Mouse (Mus musculus) CD4-positive helper T cell, adult 2 months (primary cell): ENCODE data around the gene Tmem256.

Experiments
- DNase-seq: peaks from one replicate; pipeline ENCODE4 v3.0.0-alpha.2; 2012; ENCODE audit warnings: low read depth, missing footprints, low spot score

Tmem256 gene

DNA sequence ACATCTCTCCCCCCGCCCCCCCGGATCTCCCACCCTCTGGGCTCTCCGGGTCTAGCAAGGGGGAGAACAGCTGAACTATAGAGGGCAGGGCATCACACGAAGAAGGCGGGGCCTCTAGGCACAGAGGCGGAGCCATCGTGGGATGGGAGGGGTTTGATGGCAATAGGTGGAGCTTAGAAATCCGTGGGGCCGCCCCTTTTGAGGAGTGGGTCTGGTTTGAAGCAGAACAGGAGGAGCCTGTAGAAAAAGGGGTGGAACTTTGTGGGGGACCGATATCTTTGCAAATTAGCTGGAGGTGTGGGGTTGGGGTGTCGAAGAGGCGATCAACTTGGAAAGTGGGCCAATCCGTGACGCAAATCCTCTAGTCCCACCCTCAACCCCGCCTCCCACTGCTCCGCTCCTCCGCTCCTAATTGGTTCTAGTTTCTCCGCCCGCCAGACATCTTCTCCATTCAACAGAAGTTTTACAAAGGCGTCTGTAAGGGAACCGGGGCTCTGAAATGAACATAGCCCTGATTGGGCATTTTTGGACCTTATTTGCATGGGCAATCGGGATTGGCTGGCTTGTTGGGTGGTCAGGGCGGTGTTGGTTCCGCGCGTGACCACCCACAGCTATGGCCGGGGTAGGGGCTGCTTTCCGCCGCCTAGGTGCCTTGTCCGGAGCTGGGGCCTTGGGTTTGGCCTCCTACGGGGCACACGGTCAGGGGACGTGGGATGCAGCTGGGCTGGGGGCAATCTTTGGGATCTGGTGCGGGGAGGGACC is at the start of gene Tmem256:
Gene Tmem256 (plus strand): TSS at position 563 of the 762 bp plus-strand sequence.
- DNase-seq = peak; percentile 96

DNA sequence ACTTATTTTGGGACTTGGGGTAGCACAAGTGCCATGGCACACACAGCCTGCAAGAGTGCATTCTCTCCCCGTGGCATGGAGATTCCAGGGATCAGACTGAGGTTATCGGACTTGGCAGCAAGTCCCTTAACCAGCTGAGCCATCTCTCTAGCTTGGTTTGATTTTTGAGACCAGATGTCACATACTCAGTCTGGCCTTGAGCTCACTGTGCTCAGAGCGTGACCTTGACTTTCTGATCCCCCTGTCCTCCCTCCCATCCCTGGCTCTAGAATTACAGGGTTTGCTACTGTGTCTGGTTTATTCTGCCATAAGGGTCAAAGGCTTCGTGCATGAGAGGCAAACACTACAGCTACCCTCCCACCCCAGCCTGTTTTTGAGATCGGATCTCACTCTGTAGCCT is 48.9 kb upstream of the Tmem256 start:
- no peak for DNase-seq

DNA sequence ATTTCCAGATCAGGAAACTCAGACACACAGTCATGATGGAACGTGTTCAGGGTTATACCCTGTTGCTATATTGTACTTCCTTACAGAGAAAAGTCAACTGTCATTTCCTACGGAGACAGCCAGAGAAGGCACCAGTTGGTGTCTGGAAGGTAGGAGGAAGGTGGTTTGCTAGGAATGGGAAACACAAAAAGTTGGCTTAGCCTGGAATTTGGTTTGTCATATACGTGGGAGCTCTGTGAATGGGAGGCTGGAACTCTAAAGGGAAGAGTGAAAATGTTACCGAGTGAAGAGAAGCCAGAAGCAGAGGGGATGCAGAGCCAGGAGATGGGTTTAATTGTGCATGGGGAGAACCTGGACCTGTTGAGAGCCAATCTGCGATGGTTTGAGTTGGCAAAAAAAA is 46.9 kb upstream of the Tmem256 start:
- DNase-seq = no peak

DNA sequence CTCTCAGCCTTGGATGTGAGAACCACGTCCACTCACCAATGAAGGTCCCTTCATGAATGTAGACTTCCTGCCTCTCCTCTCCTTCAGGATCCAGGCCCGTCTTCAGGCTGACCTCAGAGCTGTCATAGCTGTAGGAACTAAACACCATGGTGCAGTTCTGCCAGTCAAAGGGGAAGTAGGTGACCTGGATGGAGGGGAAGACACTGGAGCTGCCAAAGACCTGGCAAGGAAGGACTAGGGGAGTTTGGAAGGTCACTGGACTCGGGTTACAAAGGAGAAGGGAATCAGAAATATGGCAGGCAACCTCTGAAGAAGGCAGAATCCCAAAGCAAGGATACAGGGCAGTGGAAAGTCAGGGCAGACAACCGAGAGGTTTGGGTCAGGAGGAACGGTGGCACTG is 44.9 kb upstream of the Tmem256 start:
- DNase-seq = no peak

DNA sequence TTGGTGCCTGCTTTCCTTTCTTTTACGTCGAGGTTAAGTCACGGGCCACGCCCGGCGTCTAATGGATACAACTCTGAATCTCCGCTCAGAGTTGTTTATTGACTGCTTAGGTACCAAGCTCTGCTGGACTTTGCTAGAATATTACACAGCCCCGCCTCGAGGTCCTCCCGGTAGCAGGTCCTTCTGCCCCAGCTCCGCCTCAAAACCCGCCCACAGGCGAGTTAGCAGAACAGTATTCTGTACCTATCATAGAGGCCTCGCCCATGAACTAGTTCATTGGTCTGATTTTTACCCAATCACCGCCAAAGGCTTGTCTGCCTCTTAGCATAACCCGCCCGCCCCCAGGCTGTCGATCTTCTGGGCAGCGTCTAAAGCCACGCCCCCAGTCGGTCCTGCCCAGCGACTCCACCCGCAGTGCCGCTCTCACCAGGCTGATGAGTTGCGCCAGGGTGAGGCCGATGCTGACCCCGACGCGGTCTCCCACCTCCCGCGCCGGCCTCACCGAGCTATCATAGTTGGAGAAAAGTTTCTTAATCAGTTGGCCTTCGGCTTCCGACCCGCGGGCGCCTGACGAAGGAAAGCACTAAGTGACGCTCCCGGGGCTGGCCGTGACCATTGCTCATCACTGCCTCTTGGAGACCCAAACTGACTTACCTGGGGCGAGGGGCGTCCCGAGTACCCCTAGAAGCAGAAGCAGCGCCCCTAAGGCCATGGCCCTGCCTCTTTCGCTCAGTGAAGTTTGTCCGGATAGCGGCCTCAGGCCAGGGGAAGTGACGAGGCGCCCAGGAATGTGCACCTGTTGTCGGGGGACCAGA is 42.9 kb upstream of the Tmem256 start, which contains the start of gene Chrnb1:
Gene Chrnb1 (minus strand): TSS at position 776 of the 815 bp plus-strand sequence.
- peak; percentile 95 for DNase-seq

DNA sequence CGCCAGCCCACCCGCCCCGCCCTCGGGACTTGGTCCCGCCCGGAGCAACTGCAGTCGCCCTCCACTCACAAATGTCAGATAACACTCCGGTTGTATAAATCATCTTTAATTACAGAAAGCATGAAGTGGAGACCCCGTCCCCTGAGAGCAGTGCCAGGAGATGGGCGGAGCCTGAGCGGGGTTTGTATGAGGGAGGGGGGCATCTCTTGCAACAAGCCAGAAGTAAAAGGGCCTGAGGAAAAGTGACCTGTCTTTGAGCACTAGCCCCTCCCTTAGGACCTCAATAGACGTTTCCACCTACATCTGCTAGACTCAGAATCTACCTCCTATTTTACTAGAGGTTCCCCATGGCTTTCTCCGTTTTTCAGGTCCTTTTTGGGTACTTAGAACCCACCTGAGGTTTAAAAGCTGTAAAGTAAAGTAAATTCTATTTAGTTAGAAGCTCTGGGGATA is 42.3 kb upstream of the Tmem256 start:
- no peak for DNase-seq

DNA sequence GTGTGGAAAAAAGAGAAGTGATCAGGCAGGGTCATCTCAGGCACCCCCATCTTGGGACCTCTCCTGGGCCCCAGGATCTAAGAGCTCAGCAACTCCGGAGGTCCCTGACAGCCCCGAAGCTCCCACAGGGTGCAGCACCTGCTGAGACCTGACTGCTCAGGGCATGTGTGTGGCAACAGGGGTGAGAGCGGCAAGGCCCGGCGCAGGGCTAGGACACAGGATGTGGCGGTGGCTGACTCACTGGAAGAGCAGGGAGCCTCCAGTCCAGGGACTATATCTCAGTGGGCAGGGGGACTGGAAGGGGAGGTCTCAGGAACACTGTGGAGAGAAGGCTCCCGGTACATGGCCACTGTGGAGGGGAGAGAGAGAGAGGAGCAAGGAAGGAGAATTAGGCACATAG is 40.4 kb upstream of the Tmem256 start:
- no peak for DNase-seq

DNA sequence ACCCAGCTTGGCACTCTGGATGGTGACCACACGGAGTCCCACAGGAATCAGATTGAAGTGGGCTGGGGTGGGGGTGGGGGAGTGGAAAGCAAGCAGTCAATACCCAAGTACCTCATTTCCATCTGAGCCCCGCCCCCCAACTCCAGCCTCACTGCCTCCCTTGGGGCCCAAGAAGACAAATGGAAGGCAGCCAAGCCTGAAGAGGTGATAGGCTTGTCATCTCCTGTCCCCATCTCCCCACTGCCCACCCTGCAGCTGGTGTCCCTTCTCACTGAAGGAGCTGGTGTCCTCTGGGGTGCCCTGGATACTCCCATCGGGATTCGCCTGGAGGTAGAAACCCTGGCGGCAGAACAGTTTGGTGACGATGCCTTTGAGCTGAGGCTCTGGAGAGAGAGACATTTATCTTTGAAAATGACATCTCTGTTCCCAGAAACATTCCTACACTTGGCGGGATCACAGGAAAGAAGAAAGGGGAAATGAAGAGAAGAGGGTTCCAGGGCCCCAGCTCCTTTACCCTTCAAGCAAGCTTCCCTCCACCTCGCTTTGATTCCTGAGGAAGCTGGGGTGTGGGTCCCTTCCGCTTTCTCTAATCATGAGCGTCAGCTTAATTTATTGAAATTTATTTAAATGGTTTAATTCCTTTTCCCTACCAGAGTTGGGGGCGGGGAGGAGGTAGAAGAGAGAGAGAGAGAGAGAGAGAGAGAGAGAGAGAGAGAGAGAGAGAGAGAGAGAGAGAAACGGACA is 38.7 kb upstream of the Tmem256 start:
- no peak for DNase-seq

DNA sequence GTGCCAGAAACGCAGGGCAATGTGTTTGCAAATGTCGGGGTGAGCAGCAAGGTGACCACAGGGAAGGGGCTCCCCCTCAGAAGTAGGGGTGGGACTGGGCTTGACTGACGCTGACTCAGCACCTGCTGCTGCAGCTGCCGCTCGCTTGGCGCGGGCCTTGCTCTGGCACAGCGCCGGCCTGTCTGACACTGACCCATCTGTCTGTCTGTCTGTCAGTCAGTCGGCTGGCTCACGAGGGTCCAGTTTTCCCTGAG is 38.2 kb upstream of the Tmem256 start:
- DNase-seq = no peak

DNA sequence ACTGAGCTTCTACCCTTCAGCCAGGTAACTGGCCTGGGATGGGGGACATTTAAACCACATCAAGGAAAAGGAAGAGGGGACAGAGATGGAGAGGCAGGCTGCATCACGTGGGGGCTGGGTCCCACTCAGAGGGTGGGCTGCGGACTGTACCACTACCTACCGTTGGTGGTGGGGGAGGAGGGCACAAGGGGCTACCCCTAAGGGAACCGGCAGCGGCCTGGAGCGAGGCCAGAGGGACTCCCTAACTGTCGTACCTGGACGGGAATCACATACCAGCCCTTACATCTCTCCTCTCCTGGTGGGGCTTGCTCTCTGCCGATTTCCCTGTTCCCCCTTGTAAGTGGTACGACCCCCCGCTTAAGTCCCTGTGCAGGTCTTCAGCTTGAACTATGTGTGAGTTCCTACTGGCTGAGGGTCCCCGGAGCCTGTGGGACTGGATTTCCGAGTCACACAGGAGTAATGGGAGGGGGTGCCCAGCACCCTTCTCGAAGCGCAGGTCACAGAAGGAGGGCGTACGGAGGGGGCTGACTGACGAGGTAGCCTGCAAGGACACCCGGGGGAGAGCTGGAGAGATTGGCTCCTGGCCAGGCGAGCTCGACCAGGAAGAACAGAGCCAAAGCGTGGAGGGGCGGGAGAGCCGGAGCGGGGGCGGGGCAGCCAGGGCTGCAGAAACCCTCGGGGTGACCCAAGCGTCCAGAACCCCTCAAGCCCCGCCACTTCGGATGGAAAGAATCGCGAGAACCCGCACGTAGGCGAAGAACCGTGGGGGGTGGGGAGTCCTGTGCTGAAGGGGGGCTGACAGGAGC is 37.7 kb upstream of the Tmem256 start:
- DNase-seq = no peak

DNA sequence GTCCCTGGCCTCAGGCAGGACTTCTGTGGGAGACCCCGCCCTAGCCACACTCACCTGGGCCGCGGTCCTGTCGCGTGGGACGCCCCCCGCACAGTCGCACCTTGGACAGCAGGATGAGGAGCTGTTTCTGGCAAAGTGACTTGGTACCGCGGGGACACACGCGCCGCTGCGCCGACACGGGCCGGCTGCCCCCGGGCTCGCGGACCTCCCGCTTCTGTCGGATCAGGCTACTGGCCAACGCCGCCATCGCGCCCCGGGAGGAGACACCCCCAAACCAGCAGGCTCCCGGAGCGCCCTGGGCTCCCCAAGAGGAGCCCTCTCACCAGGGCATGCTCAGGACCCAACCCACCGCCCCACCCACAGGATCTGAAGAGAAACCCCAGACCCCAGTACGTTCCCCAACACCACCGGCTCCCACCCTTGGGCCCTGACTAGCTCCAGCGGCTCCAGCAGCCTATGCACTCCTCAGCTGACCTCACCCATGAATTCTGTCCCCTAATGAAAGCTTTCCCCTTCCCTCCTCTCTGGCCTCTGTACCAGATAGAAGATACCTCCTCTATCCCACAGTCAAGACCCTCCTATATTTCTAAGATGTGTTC is 36.8 kb upstream of the Tmem256 start, which contains the start of gene Fgf11:
Gene Fgf11 (minus strand): TSS at position 479 of the 599 bp plus-strand sequence.
- DNase-seq = no peak

DNA sequence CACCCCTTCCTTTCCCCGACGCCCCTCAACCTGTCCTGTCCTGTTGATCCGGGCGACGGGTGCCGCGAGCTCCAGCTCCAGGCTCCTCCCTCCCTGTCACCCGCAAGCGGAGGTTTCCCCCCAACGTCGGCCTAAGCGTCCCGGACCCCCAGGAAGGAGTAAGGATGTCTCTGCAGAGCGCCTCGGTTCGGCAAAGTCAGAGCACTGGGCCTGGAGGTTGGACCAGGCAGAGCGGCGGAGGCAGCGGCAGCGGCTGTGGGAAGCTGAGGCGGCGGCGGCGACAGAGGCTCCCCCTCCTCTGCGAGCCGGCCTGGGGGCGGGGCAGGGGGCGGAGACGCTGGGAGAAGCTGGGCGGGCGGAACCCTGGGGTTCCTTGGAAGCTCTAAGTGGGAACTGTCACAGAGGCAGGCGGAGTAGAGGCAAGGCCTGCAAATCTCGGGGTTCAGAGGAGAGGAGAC is 35.6 kb upstream of the Tmem256 start:
- peak; percentile 73 for DNase-seq

DNA sequence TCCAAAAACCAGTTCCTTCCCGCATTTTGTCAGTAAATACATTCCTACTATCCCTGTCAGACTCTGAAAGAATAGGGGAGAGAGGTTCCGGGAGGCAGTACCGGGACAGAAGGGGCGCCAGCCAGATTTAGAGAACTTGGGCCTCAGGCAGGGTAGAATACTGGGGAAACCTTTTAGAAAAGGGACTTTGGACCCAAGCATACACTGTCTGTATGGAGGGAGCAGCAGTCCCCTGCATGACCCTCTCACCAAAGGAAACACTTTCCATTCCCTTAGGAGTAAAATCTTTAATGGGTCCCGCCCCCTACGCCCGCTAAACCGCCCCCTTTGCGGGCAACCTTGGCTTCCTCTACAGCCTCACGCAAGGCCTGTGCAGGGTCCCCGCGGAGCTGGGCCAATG is 35.0 kb upstream of the Tmem256 start:
- DNase-seq = no peak

DNA sequence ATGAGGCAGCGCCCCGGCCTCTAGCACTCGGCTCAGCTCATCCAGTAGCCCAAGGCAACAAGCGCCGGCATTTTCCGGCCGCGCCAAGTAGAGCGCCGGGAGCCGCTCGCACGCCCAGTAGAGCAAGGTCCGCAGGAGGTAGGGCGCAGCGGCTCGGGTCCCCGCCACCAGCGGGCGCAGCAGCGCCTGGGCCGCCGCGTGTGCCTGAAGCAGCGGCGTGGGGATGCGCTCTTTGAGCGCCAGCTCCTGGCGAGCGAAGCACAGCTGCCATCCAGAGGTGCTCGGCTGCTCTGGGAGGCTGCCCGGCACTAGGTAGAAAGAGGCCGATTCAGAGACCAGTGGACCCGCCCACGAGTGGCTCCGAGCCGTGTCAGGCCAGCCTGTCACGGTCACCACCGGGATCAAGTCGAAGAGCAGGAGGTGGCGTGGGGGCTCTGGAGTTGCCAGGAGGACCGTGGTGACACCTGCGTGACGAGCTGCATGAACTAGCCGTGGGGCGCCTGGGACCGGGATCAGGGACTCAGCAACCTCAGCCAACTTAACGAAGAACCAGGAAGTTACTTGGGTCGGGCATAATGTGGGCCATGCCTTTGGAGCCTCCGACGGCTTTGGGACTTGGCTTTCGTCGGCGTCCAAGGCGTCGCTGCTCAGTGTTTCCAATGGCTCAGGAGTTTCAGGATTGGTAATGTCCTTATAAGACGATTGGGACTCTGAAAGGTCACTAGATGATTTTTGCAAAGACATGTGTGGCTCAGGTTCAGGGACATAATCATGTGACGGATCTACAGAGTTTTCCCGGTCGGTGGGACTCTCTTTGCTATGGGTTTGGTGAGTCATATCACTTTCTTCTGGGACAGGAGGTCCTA is 34.3 kb upstream of the Tmem256 start:
- peak; percentile 80 for DNase-seq

DNA sequence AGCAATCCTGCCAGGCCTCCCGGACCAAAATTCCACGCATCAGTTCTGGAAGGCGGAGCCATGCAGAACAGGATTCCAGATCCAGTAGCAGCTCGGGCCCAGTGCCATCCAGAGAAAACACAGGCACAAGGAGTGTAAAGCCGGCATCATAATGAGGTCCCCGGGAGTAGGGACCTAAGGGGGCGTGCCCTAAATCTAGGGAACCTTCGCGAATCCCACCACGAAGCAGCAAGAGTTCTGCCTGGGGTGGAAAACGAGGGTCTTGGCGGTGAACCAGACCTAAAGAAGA is 33.7 kb upstream of the Tmem256 start:
- DNase-seq = no peak

DNA sequence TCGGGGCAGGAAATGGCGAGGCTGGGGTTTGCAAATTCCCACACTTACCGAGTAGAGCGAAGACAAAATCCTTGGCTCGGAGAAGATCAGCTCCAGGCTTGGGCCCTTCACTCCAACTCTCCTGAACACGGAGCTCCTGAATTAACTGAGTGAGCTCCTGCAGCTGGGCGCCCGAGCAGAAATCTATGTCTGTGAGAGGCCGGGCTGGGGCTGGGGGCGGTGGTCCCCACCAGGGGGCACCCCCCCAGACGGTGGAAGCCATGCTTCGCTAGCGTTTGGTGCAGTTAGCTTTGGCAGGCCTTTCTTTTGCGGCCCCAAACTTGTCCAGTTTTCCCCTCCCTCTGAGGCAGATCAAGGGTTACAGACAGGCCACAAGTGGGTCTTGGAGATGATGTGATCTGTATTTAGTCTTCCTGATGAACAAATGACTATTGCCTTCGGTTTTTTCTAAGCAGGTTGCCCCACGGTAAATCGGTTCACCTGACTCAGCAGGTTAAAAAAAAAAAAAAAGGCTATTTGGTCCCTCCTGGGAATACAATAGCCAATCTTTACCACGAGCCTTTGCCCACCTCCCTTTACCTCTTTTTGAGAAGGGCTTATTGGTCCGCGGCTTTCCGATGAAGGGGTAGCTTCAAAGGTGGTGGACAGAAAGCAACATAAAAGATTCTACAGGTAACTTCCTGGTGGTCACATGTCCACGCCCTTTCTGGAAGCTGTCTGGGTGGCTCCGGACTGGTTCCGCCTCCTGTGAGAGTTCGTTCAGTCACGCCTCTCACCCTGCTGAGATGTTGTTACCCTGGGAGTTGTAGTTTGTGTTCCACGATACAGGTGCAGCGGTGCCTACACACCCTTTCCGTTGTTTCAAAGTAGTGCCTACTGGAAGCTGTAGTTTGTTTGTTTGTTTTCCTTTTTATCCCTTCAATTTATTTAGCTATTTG is 33.1 kb upstream of the Tmem256 start, which contains the start of gene Tmem102:
Gene Tmem102 (minus strand): TSS at position 653 of the 938 bp plus-strand sequence.
- DNase-seq = no peak

DNA sequence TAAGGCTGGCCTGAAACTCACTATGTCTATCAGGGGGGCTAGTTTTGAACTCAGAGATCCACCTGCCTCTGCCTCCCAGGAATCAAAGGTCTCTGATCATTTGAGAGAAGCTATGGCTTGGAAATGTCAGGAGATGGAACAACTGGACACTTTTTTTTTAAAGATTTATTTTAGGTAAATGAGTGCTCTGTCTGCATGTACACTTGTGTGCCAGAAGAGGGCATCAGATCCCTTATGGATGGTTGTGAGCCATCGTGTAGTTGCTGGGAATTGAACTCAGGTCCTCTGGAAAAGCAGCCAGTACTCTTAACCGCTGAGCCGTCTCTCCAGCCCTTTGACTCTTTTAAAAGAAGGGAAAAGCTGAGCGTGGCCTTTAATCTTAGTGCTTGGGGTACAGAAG is 31.9 kb upstream of the Tmem256 start:
- no peak for DNase-seq

DNA sequence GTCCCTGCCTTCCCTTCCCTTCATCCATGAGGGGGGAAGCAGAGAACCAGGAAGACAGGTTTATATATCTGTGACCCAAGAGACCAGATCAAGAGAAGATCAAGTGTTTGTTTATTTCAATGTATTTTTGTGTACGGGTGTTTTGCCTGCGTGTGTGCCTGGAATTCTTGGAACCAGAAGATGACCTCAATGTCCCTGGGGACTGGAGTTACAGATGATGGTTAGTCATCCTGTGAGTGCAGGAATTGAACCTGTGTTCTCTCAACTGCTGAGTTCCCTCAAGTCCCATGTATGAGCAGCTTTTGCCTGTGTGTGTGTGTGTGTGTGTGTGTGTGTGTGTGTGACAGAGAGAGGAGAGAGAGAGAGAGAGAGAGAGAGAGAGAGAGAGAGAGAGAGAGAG is 30.7 kb upstream of the Tmem256 start:
- no peak for DNase-seq

DNA sequence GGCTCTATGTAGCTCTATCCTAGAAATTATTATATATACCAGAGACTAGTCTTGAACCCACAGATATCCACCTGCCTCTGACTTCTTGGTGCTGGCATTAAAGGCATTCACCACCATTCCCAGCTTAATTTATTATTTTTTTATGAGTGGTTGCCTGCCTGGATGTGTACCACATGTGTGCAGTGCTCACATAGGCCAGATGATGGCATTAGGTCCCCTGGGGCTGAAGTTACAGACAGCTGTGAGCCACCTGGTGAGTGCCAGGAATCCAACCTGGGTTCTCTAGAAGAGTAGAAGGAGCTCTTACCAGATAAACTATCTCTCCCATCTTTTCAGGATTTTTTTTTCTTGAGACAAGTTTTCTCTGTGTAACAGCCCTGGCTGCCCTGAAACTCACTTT is 28.0 kb upstream of the Tmem256 start:
- no peak for DNase-seq
